Mouse (Mus musculus) cortical plate, adult 2 months (tissue): ENCODE results near the gene Rhoa.

ENCODE experiments used
- CTCF ChIP-seq: fragments of 200-500 bp; IDR thresholded peaks from 2 replicates; pipeline ENCODE4 v1.5.1; 2011; ENCODE audit warnings: mild to moderate bottlenecking, control low read depth, low read length; ENCODE audit not compliant: insufficient read depth; ENCODE audit errors: extremely low read depth
- POLR2A ChIP-seq: fragments of 200-500 bp; IDR thresholded peaks from 2 replicates; pipeline ENCODE4 v1.6.1; 2011; ENCODE audit warnings: mild to moderate bottlenecking, low read length, control low read depth; ENCODE audit not compliant: insufficient read depth; ENCODE audit errors: extremely low read depth

DNA sequence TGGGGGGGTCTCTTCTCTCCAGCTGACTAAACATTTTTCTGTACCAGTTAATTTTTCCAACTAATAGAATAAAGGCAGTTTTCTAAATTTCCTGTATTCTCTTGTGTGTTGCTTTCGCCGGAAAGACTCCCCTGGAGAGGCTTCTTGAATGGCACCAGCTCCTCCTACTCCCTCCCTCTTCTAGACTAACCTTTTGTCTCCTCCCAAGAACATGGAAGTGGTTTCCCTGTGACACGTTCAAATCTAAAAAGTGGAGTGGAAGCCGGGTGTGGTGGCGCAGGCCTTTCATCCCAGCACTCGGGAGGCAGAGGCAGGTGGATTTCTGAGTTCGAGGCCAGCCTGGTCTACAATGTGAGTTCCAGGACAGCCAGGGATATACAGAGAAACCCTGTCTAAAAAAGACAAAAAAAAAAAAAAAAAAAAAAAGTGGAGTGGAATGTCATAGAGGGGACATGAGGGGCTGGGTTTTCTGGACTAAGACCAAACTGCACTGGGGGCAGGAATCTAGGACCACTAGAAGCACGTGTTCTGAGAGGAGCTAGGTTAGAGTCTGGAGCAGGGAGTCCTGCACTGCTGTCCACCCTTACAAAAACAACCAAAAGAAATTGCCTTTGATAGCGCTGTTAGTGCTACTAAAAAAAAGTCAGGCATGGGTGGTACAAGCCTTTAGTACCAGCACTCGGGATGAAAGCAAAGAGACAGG lies 32.1 kb downstream of the Rhoa start:
- TF ChIP-seq POLR2A = no peak
- no peak for TF ChIP-seq CTCF
